Mouse (Mus musculus) olfactory bulb, adult 2 months (tissue): ENCODE measurements around the gene Adamts8. TPM values are rescaled to one million over a fixed set of nuclear protein-coding genes. Genes with fewer than 3 reads are reported as not detected.

Experiments
- H3K27ac ChIP-seq: fragments of 200-500 bp; 2 replicates; pipeline ENCODE4 v1.5.1; 2012; ENCODE audit warnings: low read depth, low read length; ENCODE audit not compliant: insufficient read depth
- H3K4me1 ChIP-seq: fragments of 200-500 bp; 2 replicates; pipeline ENCODE4 v1.6.1; 2012; ENCODE audit warnings: low read length; ENCODE audit not compliant: control insufficient read depth, insufficient read depth
- H3K4me3 ChIP-seq: fragments of 200-500 bp; 2 replicates; pipeline ENCODE4 v1.5.1; 2012; ENCODE audit warnings: mild to moderate bottlenecking, low read depth, low read length, moderate library complexity; ENCODE audit not compliant: insufficient read depth
- CTCF ChIP-seq: fragments of 200-500 bp; IDR thresholded peaks from 2 replicates; pipeline ENCODE4 v1.5.1; 2012; ENCODE audit warnings: low read depth, mild to moderate bottlenecking, low read length, moderate library complexity; ENCODE audit not compliant: insufficient read depth
- POLR2A ChIP-seq: fragments of 200-500 bp; IDR thresholded peaks from 2 replicates; pipeline ENCODE4 v1.6.1; 2012; ENCODE audit warnings: mild to moderate bottlenecking, low read depth, low read length, moderate library complexity; ENCODE audit not compliant: insufficient read depth
- WGBS: fragments of 180-500 bp; shearing (Covaris S2); methylation state at CpG from one replicate; pipeline ENCODE4 v1.1.7; 2018; 5-methylcytosine and 5-hydroxymethylcytosine counted together
- polyA plus RNA-seq: library from polyadenylated mRNA; stranded (reverse); fragments of >200 nt; gene quantifications from 2 replicates; pipeline ENCODE4 v1.2.4, GENCODE M21; 2012; ENCODE audit warnings: low replicate concordance; ENCODE audit not compliant: missing spikeins, insufficient read depth, insufficient read length

Gene Adamts8
- polyA plus RNA-seq, 1 experiment, result not detected

GRCm38 (mm10) chr9:30907677-30908295 is 34.6 kb upstream of the Adamts8 start:
- TF ChIP-seq POLR2A (no peak), CTCF (no peak)
- WGBS, result 66% methylated on average over 5 of the region's 5 CpGs
- Histone ChIP-seq H3K4me3 (no peak overlapping the region), H3K4me1 (peaks cover 10% of the 10 kb centered on the region; the same call in 1 of the 2 replicates), H3K27ac (no peak overlapping the region)

GRCm38 (mm10) chr9:30908296-30908690 is 34.1 kb upstream of the Adamts8 start:
- Histone ChIP-seq H3K4me3 (no peak overlapping the region), H3K4me1 (peaks cover 10% of the 10 kb centered on the region; the same call in 1 of the 2 replicates), H3K27ac (no peak overlapping the region)
- WGBS, result 92% methylated on average over 5 of the region's 5 CpGs
- TF ChIP-seq POLR2A (no peak), CTCF (no peak)

- 81% methylated on average over 5 of the region's 5 CpGs for WGBS
- Histone ChIP-seq H3K27ac (no peak overlapping the region), H3K4me1 (peaks cover 11% of the 10 kb centered on the region), H3K4me3 (no peak overlapping the region)
- TF ChIP-seq CTCF (no peak), POLR2A (no peak)
Observed at GRCm38 (mm10) chr9:30908973-30909372, 33.4 kb upstream of the Adamts8 start.

GRCm38 (mm10) chr9:30910491-30910890 is 31.9 kb upstream of the Adamts8 start:
- H3K27ac ChIP-seq, result no peak overlapping the region
- 93% methylated on average over 5 of the region's 5 CpGs for WGBS
- H3K4me3 ChIP-seq, result no peak overlapping the region
- TF ChIP-seq CTCF (no peak), POLR2A (no peak)
- H3K4me1 ChIP-seq, result peaks cover 14% of the 10 kb centered on the region

GRCm38 (mm10) chr9:30912161-30912560 is 30.2 kb upstream of the Adamts8 start:
- Histone ChIP-seq H3K4me1 (peaks cover 18% of the 10 kb centered on the region), H3K27ac (no peak overlapping the region), H3K4me3 (no peak overlapping the region)
- TF ChIP-seq POLR2A (no peak), CTCF (no peak)
- WGBS, result 70% methylated on average over 3 of the region's 3 CpGs

- H3K27ac ChIP-seq, result no peak overlapping the region
- 85% methylated on average over 3 of the region's 3 CpGs for WGBS
- no peak for TF ChIP-seq POLR2A
- TF ChIP-seq CTCF, result no peak
Observed at GRCm38 (mm10) chr9:30913429-30913828, 28.9 kb upstream of the Adamts8 start.

GRCm38 (mm10) chr9:30914241-30914640 is 28.1 kb upstream of the Adamts8 start:
- Histone ChIP-seq H3K4me3 (no peak overlapping the region), H3K27ac (no peak overlapping the region), H3K4me1 (peaks cover 23% of the 10 kb centered on the region)
- 72% methylated on average over 2 of the region's 2 CpGs for WGBS
- TF ChIP-seq POLR2A, result no peak
- no peak for TF ChIP-seq CTCF

More at GRCm38 (mm10) chr9:30913429-30913828, 28.9 kb upstream of the Adamts8 start:
- Histone ChIP-seq H3K4me3 (no peak overlapping the region), H3K4me1 (peaks cover 20% of the 10 kb centered on the region)

- H3K4me3 ChIP-seq, result no peak overlapping the region
- peaks cover 24% of the 10 kb centered on the region for H3K4me1 ChIP-seq
- TF ChIP-seq POLR2A (no peak), CTCF (no peak)
- WGBS, result 86% methylated on average over 6 of the region's 6 CpGs
- no peak overlapping the region for H3K27ac ChIP-seq
Observed at GRCm38 (mm10) chr9:30916266-30916968, 25.9 kb upstream of the Adamts8 start.

DNA sequence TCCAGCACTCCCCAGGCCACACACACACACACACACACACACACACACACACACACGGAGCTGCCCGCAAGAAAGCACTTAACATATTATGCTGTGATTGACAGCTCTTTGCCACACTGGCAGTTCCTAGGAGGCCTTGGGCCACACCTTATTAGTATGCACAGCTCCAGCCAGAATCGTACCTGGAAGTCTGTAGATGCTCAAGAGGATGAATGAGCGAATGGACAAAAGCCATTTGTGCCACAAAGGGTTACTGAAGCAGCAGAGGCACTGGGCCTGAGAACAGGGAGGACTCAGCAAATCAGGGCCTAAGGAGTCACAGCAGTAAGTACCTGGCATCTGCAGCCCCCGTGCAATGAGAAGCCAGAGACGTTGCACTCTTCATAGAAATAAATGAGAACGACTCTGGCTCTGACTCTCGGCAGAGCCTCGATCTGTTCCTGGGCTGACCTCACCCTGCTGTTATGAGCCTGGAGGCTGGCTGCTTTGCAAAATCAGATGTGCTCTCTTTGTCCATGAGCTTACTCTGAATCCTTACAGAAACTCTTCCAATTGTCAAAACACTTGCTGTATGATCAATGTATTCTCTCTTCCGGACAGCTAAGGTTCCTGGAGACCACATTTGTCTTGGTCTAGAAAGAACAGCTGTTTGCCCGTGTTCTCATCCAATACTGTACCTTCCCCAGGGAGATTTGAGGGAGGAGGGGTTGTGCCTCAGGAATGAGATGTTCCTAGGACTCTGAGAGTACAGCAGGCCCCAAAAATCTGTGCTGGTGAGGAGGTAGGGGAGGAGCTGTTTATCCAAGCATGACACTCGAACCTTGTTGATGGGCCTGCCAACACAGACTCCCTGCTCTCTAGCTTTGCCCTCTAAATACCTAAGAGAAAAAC is 23.7 kb upstream of the Adamts8 start:
- Histone ChIP-seq H3K4me1 (peaks cover 35% of the 10 kb centered on the region), H3K4me3 (peak overlapping the region; percentile 26), H3K27ac (no peak overlapping the region)
- TF ChIP-seq CTCF (no peak), POLR2A (no peak)
- 48% methylated on average over 12 of the region's 12 CpGs for whole genome bisulfite sequencing
